Mouse (Mus musculus): Measurements from ENCODE around the gene Myo9a. TPM values are rescaled to one million over a fixed set of nuclear protein-coding genes. Genes with fewer than 3 reads are reported as not detected.
A peak's percentile ranks its signal among the peaks of the same experiment; 100 is the strongest.

Gene Myo9a
- polyA plus RNA-seq, 1 experiment from 2014 or later: 20.8 TPM

DNA sequence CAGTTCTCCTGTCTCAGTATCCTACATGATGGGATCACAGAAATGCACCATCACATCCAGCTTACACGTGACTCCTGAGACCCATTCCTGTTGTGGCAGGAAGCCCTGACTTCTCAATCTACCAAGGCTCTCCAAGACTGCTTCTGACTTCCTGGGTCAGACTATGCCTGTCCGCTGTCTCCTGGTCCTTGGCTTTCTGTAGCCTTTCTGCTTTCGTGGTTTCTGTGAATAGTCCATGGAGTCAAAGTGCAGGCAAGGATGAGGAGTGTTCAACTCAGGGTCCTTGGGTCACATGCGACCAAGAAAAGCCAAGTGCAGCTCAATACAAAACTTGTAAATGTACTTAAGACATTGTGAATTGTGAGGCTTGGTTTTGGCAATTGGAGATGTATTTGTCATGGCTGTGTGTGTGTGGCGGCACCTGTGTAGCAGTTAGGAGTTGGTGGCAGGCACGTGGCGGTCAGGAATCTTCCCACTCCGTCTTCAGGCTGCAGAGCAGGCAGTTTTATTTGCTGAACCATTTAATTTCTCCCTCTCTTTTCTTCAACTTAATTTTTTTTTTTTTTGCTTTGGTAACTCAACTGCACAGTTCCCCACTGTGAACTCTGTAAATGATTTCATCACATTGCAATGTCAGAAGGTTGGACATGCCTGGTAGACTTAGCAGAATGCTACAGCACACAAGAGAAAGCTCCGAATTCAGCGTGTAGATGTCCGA is 23.0 kb upstream of the Myo9a start:
- H3K9ac ChIP-seq: no peak overlapping the region
- no peak overlapping the region for H3K27ac ChIP-seq
- WGBS: 86% methylated on average over 11 of the region's 11 CpGs
- no peaks in the 10 kb centered on the region for H3K36me3 ChIP-seq
- no peak for ATAC-seq (ENCODE audit: low FRiP score, low read depth)
- peaks cover 10% of the 10 kb centered on the region; the same call in 1 of the 2 replicates for H3K4me1 ChIP-seq
- no peak overlapping the region for H3K4me2 ChIP-seq (replicated peaks)
- no peaks in the 10 kb centered on the region for H3K27me3 ChIP-seq (replicated peaks)
- no peak overlapping the region for H3K4me3 ChIP-seq
- H3K9me3 ChIP-seq: no peaks in the 10 kb centered on the region

- Histone ChIP-seq H3K9ac (no peak overlapping the region), H3K4me3 (no peak overlapping the region), H3K27me3 (replicated peaks) (no peaks in the 10 kb centered on the region), H3K4me2 (replicated peaks) (no peak overlapping the region), H3K36me3 (no peaks in the 10 kb centered on the region), H3K9me3 (no peaks in the 10 kb centered on the region), H3K27ac (no peak overlapping the region), H3K4me1 (no peaks in the 10 kb centered on the region)
- no peak for ATAC-seq (ENCODE audit: low FRiP score, low read depth)
- WGBS: 92% methylated on average over 5 of the region's 5 CpGs
These were observed 19.6 kb upstream of the Myo9a start for GRCm38 (mm10) chr9:59731136-59731535.

DNA sequence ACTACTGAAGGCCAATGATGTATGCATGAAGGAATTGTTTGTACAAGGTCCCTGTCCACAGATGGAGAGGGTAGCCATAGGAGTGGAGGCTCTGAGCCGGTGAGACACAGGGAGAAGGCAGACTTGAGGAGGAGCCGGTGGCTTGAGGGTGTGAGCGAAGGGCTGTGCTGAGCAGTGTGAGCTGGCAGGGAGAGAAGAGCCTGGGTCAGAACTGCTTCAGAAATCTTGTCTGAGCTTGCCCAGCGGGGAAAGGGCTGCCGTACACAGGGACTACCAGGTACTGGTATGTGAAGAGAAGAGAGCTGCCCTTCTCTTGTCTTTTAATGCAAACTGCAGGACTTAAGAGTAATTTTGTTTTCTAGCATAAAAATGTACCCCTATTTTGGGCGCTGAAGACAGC is 17.6 kb upstream of the Myo9a start:
- no peaks in the 10 kb centered on the region for H3K27me3 ChIP-seq (replicated peaks)
- WGBS: 74% methylated on average over 6 of the region's 6 CpGs
- no peak for ATAC-seq (ENCODE audit: low FRiP score, low read depth)

GRCm38 (mm10) chr9:59735394-59735793 is 15.3 kb upstream of the Myo9a start:
- no peak overlapping the region for H3K4me2 ChIP-seq (replicated peaks)
- 78% methylated on average over 4 of the region's 4 CpGs for WGBS
- H3K27me3 ChIP-seq (replicated peaks): no peaks in the 10 kb centered on the region
- no peaks in the 10 kb centered on the region for H3K36me3 ChIP-seq
- no peak overlapping the region for H3K4me3 ChIP-seq
- H3K27ac ChIP-seq: no peak overlapping the region
- no peaks in the 10 kb centered on the region for H3K9me3 ChIP-seq
- H3K9ac ChIP-seq: no peak overlapping the region
- ATAC-seq (ENCODE audit: low FRiP score, low read depth): no peak
- H3K4me1 ChIP-seq: no peaks in the 10 kb centered on the region

More for the DNA sequence above, 17.6 kb upstream of the Myo9a start:
- no peak overlapping the region for H3K27ac ChIP-seq
- H3K4me1 ChIP-seq: no peaks in the 10 kb centered on the region
- no peak overlapping the region for H3K4me2 ChIP-seq (replicated peaks)
- H3K36me3 ChIP-seq: no peaks in the 10 kb centered on the region
- no peaks in the 10 kb centered on the region for H3K9me3 ChIP-seq
- H3K4me3 ChIP-seq: no peak overlapping the region
- no peak overlapping the region for H3K9ac ChIP-seq

- Histone ChIP-seq H3K9me3 (no peaks in the 10 kb centered on the region), H3K4me2 (replicated peaks) (no peak overlapping the region), H3K27me3 (replicated peaks) (no peaks in the 10 kb centered on the region), H3K27ac (no peak overlapping the region), H3K4me1 (no peaks in the 10 kb centered on the region), H3K4me3 (no peak overlapping the region), H3K36me3 (no peaks in the 10 kb centered on the region), H3K9ac (no peak overlapping the region)
- WGBS: 93% methylated on average over 2 of the region's 2 CpGs
- ATAC-seq (ENCODE audit: low FRiP score, low read depth): no peak
These were observed 10.1 kb upstream of the Myo9a start for GRCm38 (mm10) chr9:59740593-59740992.

DNA sequence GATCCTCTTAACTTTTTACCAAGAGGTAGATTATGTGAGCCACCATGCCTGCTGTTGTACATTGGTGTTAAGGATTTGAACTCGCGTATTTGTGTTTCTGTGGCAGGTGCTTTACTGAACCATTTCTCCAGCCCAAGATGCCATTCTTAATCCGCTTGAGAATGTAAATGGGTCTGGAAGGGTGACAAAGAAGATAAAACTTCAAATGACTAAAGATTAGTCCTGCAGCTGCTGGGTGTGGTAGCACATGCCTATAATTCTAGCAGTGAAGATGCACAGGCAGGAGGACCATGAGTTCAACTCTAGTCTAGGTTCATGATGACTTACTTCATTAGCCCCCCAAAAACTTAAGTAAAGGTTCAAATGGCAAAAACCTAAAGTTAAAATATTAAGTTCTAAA is 6.8 kb upstream of the Myo9a start:
- Histone ChIP-seq H3K9me3 (no peaks in the 10 kb centered on the region), H3K4me1 (no peaks in the 10 kb centered on the region), H3K36me3 (no peaks in the 10 kb centered on the region), H3K4me3 (no peak overlapping the region), H3K27me3 (replicated peaks) (no peaks in the 10 kb centered on the region), H3K4me2 (replicated peaks) (no peak overlapping the region), H3K9ac (no peak overlapping the region), H3K27ac (no peak overlapping the region)
- 96% methylated on average over 3 of the region's 3 CpGs for whole genome bisulfite sequencing
- no peak for ATAC-seq (ENCODE audit: low FRiP score, low read depth)

- Histone ChIP-seq H3K9ac (no peak overlapping the region), H3K27me3 (replicated peaks) (no peaks in the 10 kb centered on the region), H3K27ac (no peak overlapping the region), H3K4me3 (no peak overlapping the region), H3K36me3 (no peaks in the 10 kb centered on the region), H3K4me2 (replicated peaks) (no peak overlapping the region), H3K9me3 (no peaks in the 10 kb centered on the region), H3K4me1 (peaks cover 8% of the 10 kb centered on the region)
- WGBS: 93% methylated on average over 2 of the region's 2 CpGs
- ATAC-seq (ENCODE audit: low FRiP score, low read depth): no peak
These were observed 2.3 kb upstream of the Myo9a start for GRCm38 (mm10) chr9:59748387-59748786.

DNA sequence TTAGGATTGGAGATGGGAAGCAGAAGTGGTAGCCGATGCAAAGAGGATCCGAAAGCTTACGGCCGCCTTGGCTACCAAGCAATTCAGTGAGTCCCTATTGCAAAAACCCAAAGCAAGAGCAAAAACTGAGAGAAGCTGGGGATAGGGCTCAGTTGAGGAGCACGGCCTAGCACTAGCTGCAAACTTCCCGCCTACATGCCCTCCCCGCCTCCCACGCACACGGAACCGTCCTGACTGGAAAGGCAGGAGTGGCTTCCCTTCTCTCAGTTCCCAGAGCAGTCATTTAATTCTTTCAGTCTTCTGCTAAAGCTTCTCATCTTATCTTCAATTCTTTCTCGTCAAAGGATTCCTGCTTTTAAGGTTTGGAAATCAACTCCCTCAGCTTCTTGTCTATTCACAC is 1.7 kb upstream of the Myo9a start:
- ATAC-seq (ENCODE audit: low FRiP score, low read depth): no peak
- WGBS: 94% methylated on average over 11 of the region's 11 CpGs

DNA sequence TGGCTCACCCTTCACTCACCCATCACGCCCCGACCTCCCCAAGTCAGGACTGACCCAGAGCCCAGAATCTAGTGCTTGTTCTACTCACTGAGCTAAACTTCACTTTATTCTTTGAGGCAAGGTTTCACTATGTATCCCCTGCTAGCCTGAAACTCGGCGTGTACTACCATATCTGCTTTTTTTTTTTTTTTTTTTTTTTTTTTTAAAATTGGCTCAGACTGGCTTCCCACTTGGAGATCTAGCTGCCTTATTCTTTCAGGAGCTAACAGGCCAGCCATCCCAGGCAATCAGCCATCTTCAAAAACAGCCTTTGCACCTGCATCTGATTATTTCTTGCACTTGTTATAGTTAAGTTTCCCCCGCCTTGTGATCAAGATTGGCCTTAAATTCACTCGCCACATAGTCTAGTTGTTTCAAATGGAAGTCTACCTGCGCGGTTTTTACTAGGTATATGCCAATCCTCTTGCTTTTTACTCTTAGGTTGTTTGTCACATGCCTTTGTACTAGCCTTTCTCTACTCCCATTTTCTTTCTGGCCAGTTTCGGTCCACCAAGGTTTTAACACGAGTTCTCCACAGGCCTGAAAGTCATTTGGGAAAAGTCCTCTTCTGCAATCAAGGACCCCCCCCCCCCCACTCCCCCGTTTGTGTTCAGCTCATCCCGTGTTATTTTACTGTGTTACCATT is 973 bp upstream of the Myo9a start:
- H3K4me2 ChIP-seq (replicated peaks): peak overlapping the region; percentile 75
- no peaks in the 10 kb centered on the region for H3K9me3 ChIP-seq
- no peak for ATAC-seq (ENCODE audit: low FRiP score, low read depth)
- H3K4me1 ChIP-seq: peaks cover 8% of the 10 kb centered on the region
- no peak overlapping the region for H3K27ac ChIP-seq
- no peaks in the 10 kb centered on the region for H3K27me3 ChIP-seq (replicated peaks)
- no peaks in the 10 kb centered on the region for H3K36me3 ChIP-seq
- H3K4me3 ChIP-seq: peak overlapping the region; percentile 88
- 33% methylated on average over 12 of the region's 12 CpGs for WGBS
- peak overlapping the region; percentile 47 for H3K9ac ChIP-seq

More for the DNA sequence above, 1.7 kb upstream of the Myo9a start:
- Histone ChIP-seq H3K4me2 (replicated peaks) (no peak overlapping the region), H3K27me3 (replicated peaks) (no peaks in the 10 kb centered on the region), H3K4me3 (no peak overlapping the region), H3K4me1 (peaks cover 8% of the 10 kb centered on the region), H3K36me3 (no peaks in the 10 kb centered on the region), H3K27ac (no peak overlapping the region), H3K9me3 (no peaks in the 10 kb centered on the region), H3K9ac (no peak overlapping the region)

- no peaks in the 10 kb centered on the region for H3K27me3 ChIP-seq (replicated peaks)
- WGBS: under 1% methylated on average over 48 of the region's 49 CpGs
- peak; percentile 94 for ATAC-seq (ENCODE audit: low FRiP score, low read depth)
- H3K4me2 ChIP-seq (replicated peaks): peak overlapping the region; percentile 90
- H3K27ac ChIP-seq: peak overlapping the region; percentile 79
- no peaks in the 10 kb centered on the region for H3K36me3 ChIP-seq
- peak overlapping the region; percentile 90 for H3K9ac ChIP-seq
- H3K4me3 ChIP-seq: peak overlapping the region; percentile 88
- no peaks in the 10 kb centered on the region for H3K9me3 ChIP-seq
- H3K4me1 ChIP-seq: peaks cover 8% of the 10 kb centered on the region
These were observed 428 bp downstream of the Myo9a start for GRCm38 (mm10) chr9:59751066-59751581.

DNA sequence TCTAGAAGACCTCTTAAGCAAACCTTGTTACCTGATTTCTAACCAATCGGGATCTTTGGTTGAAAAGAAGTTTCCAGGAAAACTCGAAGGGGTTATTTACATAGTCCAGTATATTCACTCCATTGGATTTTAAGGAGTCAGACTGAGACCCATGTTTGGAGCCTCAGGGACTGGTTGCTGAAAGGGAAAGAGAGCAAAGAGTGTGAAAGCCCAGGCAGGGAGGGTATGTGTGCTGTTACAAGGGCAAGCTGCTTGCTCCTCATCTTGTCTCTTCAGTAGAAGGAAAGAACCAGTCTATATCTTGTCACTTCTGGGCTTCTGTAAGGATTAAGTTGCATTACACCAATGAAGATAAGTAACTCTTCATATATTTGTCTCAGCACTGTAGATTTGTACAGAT is 1.3 kb downstream of the Myo9a start:
- Histone ChIP-seq H3K36me3 (no peaks in the 10 kb centered on the region), H3K27me3 (replicated peaks) (no peaks in the 10 kb centered on the region), H3K4me1 (peaks cover 8% of the 10 kb centered on the region), H3K4me2 (replicated peaks) (peak overlapping the region; percentile 90), H3K9ac (peak overlapping the region; percentile 90), H3K4me3 (peak overlapping the region; percentile 88), H3K9me3 (no peaks in the 10 kb centered on the region), H3K27ac (no peak overlapping the region)
- ATAC-seq (ENCODE audit: low FRiP score, low read depth): no peak
- WGBS: 10% methylated on average over 2 of the region's 2 CpGs

DNA sequence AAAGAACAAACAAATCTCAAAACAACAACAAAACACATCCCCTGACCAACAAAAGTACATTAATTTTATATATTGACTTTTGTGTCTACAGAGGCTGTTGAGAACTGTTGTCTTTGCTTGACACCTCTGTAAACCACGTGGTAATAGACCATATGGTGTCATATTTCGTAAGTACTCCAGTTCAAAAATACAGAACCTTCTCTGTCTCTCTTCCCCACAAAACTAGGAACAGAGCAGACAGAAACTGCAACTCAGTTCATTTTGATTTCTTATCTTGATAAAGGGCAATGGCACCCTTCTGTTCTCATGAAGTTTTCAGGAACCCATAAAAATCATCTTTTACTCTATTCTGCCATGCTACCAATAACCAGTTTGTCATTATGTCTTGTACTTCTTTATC is 4.5 kb downstream of the Myo9a start:
- H3K27me3 ChIP-seq (replicated peaks): no peaks in the 10 kb centered on the region
- H3K4me3 ChIP-seq: no peak overlapping the region
- H3K4me2 ChIP-seq (replicated peaks): no peak overlapping the region
- H3K36me3 ChIP-seq: no peaks in the 10 kb centered on the region
- 59% methylated on average over 2 of the region's 2 CpGs for WGBS
- peaks cover 4% of the 10 kb centered on the region for H3K4me1 ChIP-seq
- H3K9me3 ChIP-seq: no peaks in the 10 kb centered on the region
- no peak overlapping the region for H3K27ac ChIP-seq
- ATAC-seq (ENCODE audit: low FRiP score, low read depth): no peak
- no peak overlapping the region for H3K9ac ChIP-seq

All from neural tube, embryonic 12.5 days (tissue).